ENCODE assay signal across 9 mouse cellular contexts in the genomic region with DNA sequence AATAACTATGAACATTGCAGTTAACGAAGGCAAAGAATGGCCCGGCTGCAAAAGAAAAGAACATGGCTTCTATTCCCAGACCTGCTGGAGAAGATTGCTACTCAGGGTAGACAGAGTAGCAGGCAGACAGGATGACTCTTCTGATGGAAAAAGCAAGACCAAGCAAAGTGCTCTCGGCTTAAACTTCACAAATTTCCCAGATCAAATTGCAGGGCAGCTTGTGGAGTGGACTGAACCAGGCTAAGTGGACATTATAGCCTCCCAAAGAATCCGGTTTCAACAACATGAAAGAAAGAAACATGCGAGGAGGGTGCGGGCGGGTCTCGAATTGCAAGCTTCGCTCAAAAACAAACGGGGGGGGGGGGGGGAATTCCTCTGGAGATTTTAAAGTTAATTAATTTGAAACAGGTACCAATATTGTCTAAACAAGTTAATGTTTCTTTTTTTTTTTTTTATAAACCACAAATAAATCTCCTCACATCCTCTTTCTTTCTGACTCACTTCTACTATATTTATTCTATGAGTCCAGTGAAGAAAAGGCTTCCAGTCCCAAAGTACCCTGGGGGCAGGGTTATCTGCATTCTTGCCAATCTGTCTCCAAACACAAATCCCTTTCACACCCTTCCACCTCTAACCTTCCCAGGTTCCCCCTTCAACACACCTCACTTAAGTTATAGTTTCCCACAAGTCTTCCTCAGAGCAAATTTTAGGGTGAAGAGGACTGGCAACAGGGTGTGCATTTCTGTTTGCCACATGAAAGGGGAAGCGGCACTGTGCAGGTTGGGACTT. TPM values are rescaled to one million over a fixed set of nuclear protein-coding genes. Genes with fewer than 3 reads are reported as not detected.
DNase-seq lines count a peak whose midpoint lies in the region; ATAC-seq and TF ChIP-seq lines count a peak whose summit lies in the region.
"Had no signal": no experiment of that assay in that cellular context is flagged by ENCODE, and none has a peak within 500 bp of the region (broad histone marks: within the 10 kb centered on the region; RNA-seq: fewer than 3 reads in every experiment).

No protein-coding gene starts in this region.

- H3K9me3 ChIP-seq in kidney, embryonic 15.5 days (replicated peaks): no peaks in the 10 kb centered on the region
- no peaks in the 10 kb centered on the region for H3K9me3 ChIP-seq in hindbrain, embryonic 14.5 days (ENCODE audit: control insufficient read depth, low read length)

- no peak overlapping the region for H3K9ac ChIP-seq in kidney, embryonic 15.5 days
- H3K9ac ChIP-seq in hindbrain, embryonic 14.5 days: peak overlapping the region; percentile 69; the same call in 1 of the 2 replicates

- peaks cover 58% of the 10 kb centered on the region for H3K4me1 ChIP-seq in kidney, embryonic 15.5 days
- peaks cover 40% of the 10 kb centered on the region for H3K4me1 ChIP-seq in hindbrain, embryonic 14.5 days (replicated peaks; ENCODE audit: control insufficient read depth, insufficient read depth, low read length)

- no peaks in the 10 kb centered on the region for H3K79me2 ChIP-seq in myocyte (ENCODE audit: control insufficient read depth, insufficient read depth)

- no peak for ATAC-seq in kidney, embryonic 15.5 days (replicated peaks; ENCODE audit: low FRiP score)
- ATAC-seq in hindbrain, embryonic 14.5 days (ENCODE audit: low FRiP score): no peak

- 15% methylated on average over 11 of the region's 11 CpGs for WGBS in kidney, embryonic 15.5 days
- 29% methylated on average over 11 of the region's 11 CpGs for WGBS in hindbrain, embryonic 14.5 days

- H3K36me3 ChIP-seq in kidney, embryonic 15.5 days: no peaks in the 10 kb centered on the region
- H3K36me3 ChIP-seq in hindbrain, embryonic 14.5 days (replicated peaks; ENCODE audit: control insufficient read depth, insufficient read depth): peaks cover 11% of the 10 kb centered on the region
- H3K36me3 ChIP-seq in myocyte (ENCODE audit: control insufficient read depth, insufficient read depth): no peaks in the 10 kb centered on the region

- DNase-seq in kidney, postnatal 25 days: no peak
- DNase-seq in embryo, embryonic 10.5 days (ENCODE audit: low spot score): peak; percentile 57
- no peak for DNase-seq in hindbrain, embryonic 14.5 days (ENCODE audit: low spot score)
- no peak for DNase-seq in yolk sac, embryonic 10.5 days (ENCODE audit: low spot score)
- no peak for DNase-seq in gastrocnemius, adult 8-10 months (ENCODE audit: low spot score in 2 of 2)
- DNase-seq in frontal cortex, postnatal 10 days (ENCODE audit: low spot score in 2 of 2): no peak
- DNase-seq: kidney, adult 9 months had no signal

- H3K27me3 ChIP-seq in kidney, embryonic 15.5 days: peaks cover 38% of the 10 kb centered on the region
- no peaks in the 10 kb centered on the region for H3K27me3 ChIP-seq in hindbrain, embryonic 14.5 days (ENCODE audit: control insufficient read depth, insufficient read depth, low read length)
- H3K27me3 ChIP-seq in myocyte (ENCODE audit: control insufficient read depth, insufficient read depth, insufficient read length): peaks cover 4% of the 10 kb centered on the region

- TF ChIP-seq POLR2A in myocyte (IDR thresholded peaks at IDR 0.05; ENCODE audit: insufficient read length, low read depth): no peak

- H3K4me2 ChIP-seq in kidney, embryonic 15.5 days: peak overlapping the region; percentile 86
- peak overlapping the region; percentile 68 for H3K4me2 ChIP-seq in hindbrain, embryonic 14.5 days (replicated peaks)
- peak overlapping the region; percentile 72 for H3K4me2 ChIP-seq in myocyte (ENCODE audit: low read depth)

- H3K4me3 ChIP-seq in kidney, embryonic 15.5 days (replicated peaks): peak overlapping the region; percentile 75
- H3K4me3 ChIP-seq in hindbrain, embryonic 14.5 days (replicated peaks; ENCODE audit: low read length): no peak overlapping the region
- H3K4me3 ChIP-seq in myocyte: peak overlapping the region; percentile 39

- H3K27ac ChIP-seq in kidney, embryonic 15.5 days: peak overlapping the region; percentile 57; the same call in 1 of the 2 replicates
- H3K27ac ChIP-seq in hindbrain, embryonic 14.5 days: no peak overlapping the region

- no peak overlapping the region for H3ac ChIP-seq in myocyte (ENCODE audit: control insufficient read depth, insufficient read length)

TF ChIP-seq in myocyte, 11 proteins besides CTCF, POLR2A, EP300 and RAD21:
- TF ChIP-seq E2F4 (IDR thresholded peaks at IDR 0.05; ENCODE audit: insufficient read depth) (no peak), USF1 (IDR thresholded peaks at IDR 0.05; ENCODE audit: low read depth) (no peak), CEBPB (IDR thresholded peaks at IDR 0.05; ENCODE audit: insufficient read depth, poor library complexity, severe bottlenecking) (no peak), MAX (IDR thresholded peaks at IDR 0.05; ENCODE audit: low read depth) (no peak), MYOD1 (IDR thresholded peaks at IDR 0.05; ENCODE audit: control insufficient read depth in 1 of 3, insufficient read length in 2 of 3, low read depth in 2 of 3) (no peak), REST (IDR thresholded peaks at IDR 0.05; ENCODE audit: insufficient read depth, insufficient read length) (no peak), MYOG (IDR thresholded peaks at IDR 0.05; ENCODE audit: control insufficient read depth in 1 of 3, insufficient read depth in 1 of 3, insufficient read length in 2 of 3, low read depth in 2 of 3) (no peak), TCF3 (IDR thresholded peaks at IDR 0.05; ENCODE audit: insufficient read length, low read depth) (no peak), POLR2AphosphoS2 (IDR thresholded peaks at IDR 0.05; ENCODE audit: insufficient read length, low read depth) (no peak), SRF (IDR thresholded peaks at IDR 0.05; ENCODE audit: control insufficient read depth, insufficient read length, low read depth) (no peak)

RNA-seq across cellular contexts. Expression of gene Arid3b, which starts 1.8 kb away (rescaled TPM):
- 6.2 and 9.1 TPM in 2 replicates for polyA plus RNA-seq in kidney, embryonic 15.5 days (2015; fragmentation: Nextera tagmentation; extraction: Ambion mirVana)
- polyA plus RNA-seq in hindbrain, embryonic 14.5 days (2014; fragmentation: Nextera tagmentation; extraction: Ambion mirVana): 6.6 and 8.1 TPM in 2 replicates
- 1.5 TPM for polyA plus RNA-seq in myocyte (2012; fragmentation: generic; extraction: Trizol)
- total RNA-seq in gastrocnemius, adult 8-10 months (2022): 1 to 10 TPM; 3.1 to 6.0 (median 4.4) TPM
